In genomic region chrX:135742304-135743055, GRCm38 (mm10) we compare ENCODE assay signal across 8 mouse cellular contexts. TPM values are rescaled to one million over a fixed set of nuclear protein-coding genes. Genes with fewer than 3 reads are reported as not detected.
DNase-seq lines count a peak whose midpoint lies in the region; ATAC-seq lines count a peak whose summit lies in the region.

Gene Armcx5 (plus strand): TSS chrX:135742733.
Gene Gprasp1 (plus strand): TSS chrX:135742733.

- H3K9ac ChIP-seq in hindbrain, embryonic 12.5 days: peak within 1 kb of the TSS; percentile 65

- peak; percentile 98 for ATAC-seq in hindbrain, embryonic 12.5 days (ENCODE audit: low FRiP score)

- peak; percentile 90 for DNase-seq in NIH3T3 (ENCODE audit: low read depth)
- peak; percentile 89 to 92 for DNase-seq in cerebellum, postnatal 10 days
- peak; percentile 80 to 84 for DNase-seq in frontal cortex, postnatal 10 days (ENCODE audit: low spot score in 2 of 2)
- DNase-seq in layer of hippocampus, postnatal 14 days (ENCODE audit: low spot score in 2 of 2): peak; percentile 80 to 91
- DNase-seq in lung, postnatal 14 days: peak; percentile 86
- DNase-seq in retina, adult 2 months (ENCODE audit: low read depth, low spot score): peak; percentile 73
- DNase-seq in thymus, postnatal 36 days: peak; percentile 81 to 86

- no peaks in the 10 kb centered on the region for H3K27me3 ChIP-seq in hindbrain, embryonic 12.5 days

- peak within 1 kb of the TSS; percentile 54 for H3K4me2 ChIP-seq in hindbrain, embryonic 12.5 days (replicated peaks)

- peak within 1 kb of the TSS; percentile 80 for H3K27ac ChIP-seq in hindbrain, embryonic 12.5 days

- WGBS in hindbrain, embryonic 12.5 days: 21% methylated on average over 48 of the region's 48 CpGs

- H3K4me1 ChIP-seq in hindbrain, embryonic 12.5 days: peaks cover 6% of the 10 kb centered on the region; the same call in 1 of the 2 replicates

- no peaks in the 10 kb centered on the region for H3K9me3 ChIP-seq in hindbrain, embryonic 12.5 days (replicated peaks)

- H3K4me3 ChIP-seq in hindbrain, embryonic 12.5 days: peak within 1 kb of the TSS; percentile 58

- no peaks in the 10 kb centered on the region for H3K36me3 ChIP-seq in hindbrain, embryonic 12.5 days

RNA-seq across cellular contexts. Expression of gene Armcx5, which starts in this region (rescaled TPM):
- polyA plus RNA-seq in hindbrain, embryonic 12.5 days (2016; fragmentation: Nextera tagmentation; extraction: Ambion mirVana): 11.6 and 15.6 TPM in 2 replicates
- 10 to 100 TPM; 27.0 to 31.8 TPM for total RNA-seq in layer of hippocampus, postnatal 14 days (2021)

RNA-seq across cellular contexts. Expression of gene Gprasp1, which starts in this region (rescaled TPM):
- 123 and 132 TPM in 2 replicates for polyA plus RNA-seq in hindbrain, embryonic 12.5 days (2016; fragmentation: Nextera tagmentation; extraction: Ambion mirVana)
- total RNA-seq in layer of hippocampus, postnatal 14 days (2021): 100 to 1,000 TPM; 273 to 296 TPM

Comparison
In these comparisons a context has a peak if more than half of its experiments do, and no peak if none do; other contexts are left out.
1. Peak in every context shown above with its lines: DNase-seq, ATAC-seq, H3K4me3 ChIP-seq and H3K27ac ChIP-seq.